Mouse (Mus musculus) G1E (cell line): ENCODE measurements around the gene Ccnt1. TPM values are rescaled to one million over a fixed set of nuclear protein-coding genes. Genes with fewer than 3 reads are reported as not detected.

Experiments
- ATAC-seq: 2 replicates; pipeline ENCODE4 v1.8.0; 2016; ENCODE audit warnings: mild to moderate bottlenecking; ENCODE audit not compliant: insufficient number of reproducible peaks, poor library complexity, low FRiP score, severe bottlenecking; ENCODE audit errors: extremely low read depth
- DNase-seq: peaks from one replicate; pipeline ENCODE4 v3.0.0; 2012; ENCODE audit warnings: low spot score
- H3K27me3 ChIP-seq: 2 replicates; pipeline ENCODE4 v1.6.1; 2012; ENCODE audit warnings: mild to moderate bottlenecking, low read length, inconsistent platforms; ENCODE audit not compliant: insufficient read depth
- H3K36me3 ChIP-seq: replicated peaks from 2 replicates; pipeline ENCODE3; 2012; ENCODE audit warnings: mild to moderate bottlenecking, inconsistent platforms
- H3K4me1 ChIP-seq: 2 replicates; pipeline ENCODE4 v1.6.1; 2012; ENCODE audit warnings: low read depth, low read length, inconsistent platforms, mixed read lengths; ENCODE audit not compliant: insufficient read depth
- H3K4me3 ChIP-seq: 2 replicates; pipeline ENCODE4 v1.5.1; 2012; ENCODE audit warnings: low read depth, mild to moderate bottlenecking, inconsistent platforms, low read length, moderate library complexity, mixed read lengths
- H3K9me3 ChIP-seq: replicated peaks from 2 replicates; pipeline ENCODE4 v1.6.1; 2012; ENCODE audit warnings: inconsistent platforms
- CTCF ChIP-seq: IDR thresholded peaks from 2 replicates; pipeline ENCODE4 v1.5.1; 2012; ENCODE audit warnings: low read depth, low read length, inconsistent platforms, mixed read lengths
- GATA1 ChIP-seq: IDR thresholded peaks from 2 replicates; pipeline ENCODE4 v1.6.1; 2012; ENCODE audit warnings: borderline replicate concordance, low read length, inconsistent platforms, mixed read lengths
- GATA2 ChIP-seq: IDR thresholded peaks from 2 replicates; pipeline ENCODE4 v1.6.1; 2012; ENCODE audit warnings: low read depth, low read length, inconsistent platforms, borderline replicate concordance
- POLR2AphosphoS5 ChIP-seq: IDR thresholded peaks from 2 replicates; pipeline ENCODE4 v1.6.1; 2012; ENCODE audit warnings: low read depth, low read length, inconsistent platforms; ENCODE audit not compliant: insufficient replicate concordance
- TAL1 ChIP-seq: conservative IDR thresholded peaks from 2 replicates; pipeline ENCODE4 v1.6.1; 2012; ENCODE audit warnings: low read depth, low read length, inconsistent platforms, mixed read lengths
- polyA plus RNA-seq: library from polyadenylated mRNA; stranded (reverse); fragments of >175 nt; gene quantifications from 2 replicates; pipeline ENCODE4 v1.2.3, GENCODE M21; 2012
- total RNA-seq, 2 experiments: library from RNA; stranded (forward) in 1 of 2; stranded (reverse) in 1 of 2; fragments of 200-1000 nt in 1 of 2; fragments of >200 nt in 1 of 2; fragmentation: Nextera tagmentation in 1 of 2; gene quantifications; 2 replicates each; pipeline ENCODE4 v1.2.3; 2014 to 2017

The Ccnt1 gene
- total RNA-seq (2014; fragmentation: Nextera tagmentation): 76.1 and 84.6 TPM in 2 replicates
- total RNA-seq (2017): 74.6 and 78.2 TPM in 2 replicates
- 5.7 and 6.4 TPM in 2 replicates for polyA plus RNA-seq

GRCm38 (mm10) chr15:98570873-98571538, at the start of gene Ccnt1, which contains the start of gene 4930415O20Rik:
Gene Ccnt1, minus strand, starts transcription at chr15:98570923.
Gene 4930415O20Rik, plus strand, starts transcription at chr15:98571004.
- peak within 1 kb of the TSS; percentile 28; the same call in 1 of the 2 replicates for H3K4me3 ChIP-seq
- H3K36me3 ChIP-seq: peaks cover 15% of the 10 kb centered on the region
- peaks cover 13% of the 10 kb centered on the region for H3K4me1 ChIP-seq
- H3K27me3 ChIP-seq: 0 out of 2 replicates have a peak, but pooled peaks cover 2% of the 10 kb centered on the region
- ATAC-seq (no peak), DNase-seq (no peak)
- H3K9me3 ChIP-seq: no peaks in the 10 kb centered on the region
- no peak for TF ChIP-seq GATA2
- no peak for TF ChIP-seq POLR2AphosphoS5
- TF ChIP-seq GATA1: no peak
- no peak for TF ChIP-seq TAL1
- TF ChIP-seq CTCF: no peak

DNA sequence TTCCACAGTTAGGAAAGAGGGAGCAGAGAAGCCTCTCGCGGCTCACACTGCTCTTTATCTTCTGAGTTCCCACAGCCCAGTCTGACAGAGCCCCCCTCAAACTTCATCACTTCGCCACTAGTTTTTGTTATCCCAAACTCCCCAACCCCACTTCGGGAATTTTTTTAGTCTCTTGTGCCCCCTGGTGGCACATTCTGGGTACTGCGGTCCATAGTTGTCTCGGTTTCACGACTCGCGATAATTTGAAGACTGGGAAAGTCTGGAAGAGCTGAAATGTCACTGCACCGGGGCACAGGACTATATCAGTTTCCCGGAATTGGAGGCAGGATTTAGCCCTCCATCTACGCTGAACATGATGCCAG, 46.4 kb upstream of the Ccnt1 start:
- DNase-seq (peak; percentile 43), ATAC-seq (no peak)
- Histone ChIP-seq H3K27me3 (peaks cover 45% of the 10 kb centered on the region), H3K4me3 (no peak overlapping the region), H3K9me3 (peaks cover 4% of the 10 kb centered on the region), H3K36me3 (no peaks in the 10 kb centered on the region), H3K4me1 (peaks cover 3% of the 10 kb centered on the region; the same call in 1 of the 2 replicates)
- TF ChIP-seq GATA1 (no peak), GATA2 (no peak), CTCF (peak; percentile 64)

DNA sequence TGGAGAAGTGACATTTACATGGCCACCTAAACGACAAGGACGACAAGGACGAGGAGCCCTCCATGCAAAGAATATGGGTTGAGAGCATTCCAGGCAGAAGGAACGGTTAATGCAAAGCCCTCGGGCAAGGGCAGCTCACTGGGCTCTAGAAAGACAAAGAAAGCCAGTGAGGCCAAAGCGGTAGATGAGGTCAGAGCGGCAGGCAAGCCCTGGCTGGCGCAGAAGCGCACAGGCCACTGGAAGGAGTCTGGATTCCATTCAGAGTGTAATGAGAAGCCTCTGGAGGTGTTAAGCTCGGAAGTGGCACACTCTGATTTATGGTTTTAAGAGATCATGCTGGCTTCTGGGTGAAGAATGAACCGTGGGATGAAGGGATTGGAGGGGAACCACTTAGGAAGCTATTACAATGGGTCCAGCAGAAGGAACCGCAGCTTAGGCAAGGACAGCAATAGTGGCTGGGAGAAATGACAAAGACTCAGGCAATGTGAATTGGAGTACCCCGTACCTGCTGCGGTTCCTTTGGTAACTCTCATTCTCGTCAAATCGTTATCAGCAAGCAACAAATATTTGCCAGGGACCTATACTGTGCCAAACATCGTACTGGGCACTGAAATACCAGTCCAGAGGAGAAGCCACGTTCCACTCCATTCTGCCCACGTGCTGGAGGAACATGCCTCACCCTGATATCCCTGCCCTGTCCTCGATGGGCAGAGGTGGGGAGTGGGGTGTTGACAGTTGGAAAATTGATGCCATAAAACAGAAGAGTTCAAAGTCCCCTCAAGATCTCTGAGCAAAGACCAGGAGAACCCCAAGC, 45.8 kb upstream of the Ccnt1 start:
- Histone ChIP-seq H3K27me3 (peaks cover 42% of the 10 kb centered on the region), H3K4me1 (peaks cover 3% of the 10 kb centered on the region; the same call in 1 of the 2 replicates), H3K4me3 (no peak overlapping the region), H3K36me3 (no peaks in the 10 kb centered on the region), H3K9me3 (peaks cover 5% of the 10 kb centered on the region)
- ATAC-seq: no peak
- no peak for DNase-seq
- TF ChIP-seq GATA1 (no peak), TAL1 (no peak), CTCF (no peak), GATA2 (no peak), POLR2AphosphoS5 (no peak)

GRCm38 (mm10) chr15:98615751-98616150, 45.0 kb upstream of the Ccnt1 start:
- no peaks in the 10 kb centered on the region for H3K36me3 ChIP-seq
- peaks cover 3% of the 10 kb centered on the region; the same call in 1 of the 2 replicates for H3K4me1 ChIP-seq
- peaks cover 39% of the 10 kb centered on the region for H3K27me3 ChIP-seq
- DNase-seq (no peak), ATAC-seq (no peak)
- H3K4me3 ChIP-seq: no peak overlapping the region
- no peak for TF ChIP-seq TAL1
- H3K9me3 ChIP-seq: peaks cover 5% of the 10 kb centered on the region

- Histone ChIP-seq H3K4me1 (peaks cover 3% of the 10 kb centered on the region; the same call in 1 of the 2 replicates), H3K9me3 (peaks cover 5% of the 10 kb centered on the region), H3K4me3 (no peak overlapping the region), H3K36me3 (no peaks in the 10 kb centered on the region), H3K27me3 (peaks cover 38% of the 10 kb centered on the region)
- ATAC-seq (no peak), DNase-seq (no peak)
- TF ChIP-seq GATA2 (no peak), POLR2AphosphoS5 (no peak), CTCF (no peak), TAL1 (no peak), GATA1 (no peak)
Measured at GRCm38 (mm10) chr15:98614971-98615370, 44.2 kb upstream of the Ccnt1 start.

GRCm38 (mm10) chr15:98614551-98614950, 43.8 kb upstream of the Ccnt1 start:
- no peak for TF ChIP-seq GATA1
- TF ChIP-seq CTCF: no peak
- TF ChIP-seq GATA2: no peak
- TF ChIP-seq TAL1: no peak
- no peak for TF ChIP-seq POLR2AphosphoS5
- ATAC-seq (no peak), DNase-seq (no peak)
- peaks cover 39% of the 10 kb centered on the region for H3K27me3 ChIP-seq
- H3K36me3 ChIP-seq: no peaks in the 10 kb centered on the region
- H3K9me3 ChIP-seq: peaks cover 5% of the 10 kb centered on the region
- peaks cover 3% of the 10 kb centered on the region; the same call in 1 of the 2 replicates for H3K4me1 ChIP-seq
- no peak overlapping the region for H3K4me3 ChIP-seq
